Mouse (Mus musculus) liver, embryonic 11.5 days (tissue): ENCODE results near the gene Slc3a1. TPM values are rescaled to one million over a fixed set of nuclear protein-coding genes. Genes with fewer than 3 reads are reported as not detected.

Source experiments
- ATAC-seq: fragments of 200-750 bp; cut with Nextera tagmentation; replicated peaks from 2 replicates; pipeline ENCODE4 v1.8.0; 2017; ENCODE audit warnings: moderate number of reproducible peaks, mild to moderate bottlenecking, moderate TSS enrichment, moderate library complexity; ENCODE audit not compliant: low FRiP score
- DNase-seq: peaks from one replicate; pipeline ENCODE4 v3.0.0-alpha.2; 2017; ENCODE audit warnings: low spot score
- H3K27ac ChIP-seq: fragments of 300-500 bp; sonication (generic); 2 replicates; pipeline ENCODE4 v1.5.1; 2014; ENCODE audit warnings: mild to moderate bottlenecking, low read depth, low read length, control low read depth
- H3K27me3 ChIP-seq: fragments of 300-500 bp; sonication (generic); replicated peaks from 2 replicates; pipeline ENCODE4 v1.6.1; 2014; ENCODE audit warnings: low read length, mixed read lengths; ENCODE audit not compliant: control insufficient read depth, insufficient read depth
- H3K36me3 ChIP-seq: fragments of 300-500 bp; sonication (generic); 2 replicates; pipeline ENCODE4 v1.6.1; 2014; ENCODE audit warnings: mild to moderate bottlenecking, low read length, moderate library complexity, mixed read lengths; ENCODE audit not compliant: control insufficient read depth, insufficient read depth
- H3K4me1 ChIP-seq: fragments of 300-500 bp; sonication (generic); replicated peaks from 2 replicates; pipeline ENCODE4 v1.6.1; 2014; ENCODE audit warnings: low read length, mixed read lengths; ENCODE audit not compliant: control insufficient read depth, insufficient read depth
- H3K4me2 ChIP-seq: fragments of 300-500 bp; sonication (generic); 2 replicates; pipeline ENCODE4 v1.6.1; 2014; ENCODE audit warnings: mild to moderate bottlenecking, control low read depth, moderate library complexity
- H3K4me3 ChIP-seq: fragments of 300-500 bp; sonication (generic); 2 replicates; pipeline ENCODE4 v1.5.1; 2014; ENCODE audit warnings: low read depth, low read length, control low read depth
- H3K9ac ChIP-seq: fragments of 300-500 bp; sonication (generic); 2 replicates; pipeline ENCODE4 v1.6.1; 2014; ENCODE audit warnings: low read depth, low read length, control low read depth
- H3K9me3 ChIP-seq: fragments of 300-500 bp; sonication (generic); 2 replicates; pipeline ENCODE4 v1.6.1; 2016; ENCODE audit warnings: low read length, inconsistent platforms, mixed read lengths; ENCODE audit not compliant: control insufficient read depth
- WGBS: fragments of 180-500 bp; shearing (Covaris S2); extraction: QIAGEN DNeasy Blood & Tissue Kit; methylation state at CpG from one replicate; pipeline ENCODE4 v1.1.7; 2014; 5-methylcytosine and 5-hydroxymethylcytosine counted together
- polyA plus RNA-seq: library from polyadenylated mRNA; unstranded; fragments of >200 nt; fragmentation: Nextera tagmentation; extraction: Ambion mirVana; gene quantifications from 2 replicates; pipeline ENCODE4 v1.2.1, GENCODE M21; 2014

Slc3a1 gene
- polyA plus RNA-seq, 1 experiment from 2014 or later = 0.27 TPM

DNA sequence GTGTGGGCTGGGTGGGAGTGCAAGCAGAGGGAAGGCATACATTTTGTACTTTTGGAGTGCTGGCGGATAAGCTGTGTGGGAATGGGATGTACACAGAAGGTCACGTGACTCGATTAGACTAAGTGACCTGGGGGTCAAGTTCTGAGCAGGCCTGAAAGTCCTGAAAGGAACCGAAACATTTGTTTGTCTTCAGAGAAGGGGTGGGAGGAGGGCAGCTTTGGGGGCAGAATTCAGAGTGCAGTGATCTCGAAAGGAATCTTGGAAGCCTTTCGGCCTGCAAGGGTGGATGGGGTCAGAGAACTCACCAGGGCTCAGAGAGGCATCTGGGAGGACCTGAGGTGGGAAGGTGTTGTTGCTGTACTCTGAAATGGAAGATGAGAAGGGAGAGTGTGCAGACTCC lies 14.2 kb downstream of the Slc3a1 start:
- no peak for ATAC-seq
- H3K27ac ChIP-seq = no peak overlapping the region
- no peaks in the 10 kb centered on the region for H3K36me3 ChIP-seq
- H3K4me1 ChIP-seq = peaks cover 3% of the 10 kb centered on the region; the same call in 1 of the 2 replicates
- DNase-seq = no peak
- H3K4me3 ChIP-seq = no peak overlapping the region
- no peak overlapping the region for H3K4me2 ChIP-seq
- 68% methylated on average over 6 of the region's 6 CpGs for WGBS
- H3K9ac ChIP-seq = no peak overlapping the region
- no peaks in the 10 kb centered on the region for H3K9me3 ChIP-seq
- no peaks in the 10 kb centered on the region for H3K27me3 ChIP-seq

DNA sequence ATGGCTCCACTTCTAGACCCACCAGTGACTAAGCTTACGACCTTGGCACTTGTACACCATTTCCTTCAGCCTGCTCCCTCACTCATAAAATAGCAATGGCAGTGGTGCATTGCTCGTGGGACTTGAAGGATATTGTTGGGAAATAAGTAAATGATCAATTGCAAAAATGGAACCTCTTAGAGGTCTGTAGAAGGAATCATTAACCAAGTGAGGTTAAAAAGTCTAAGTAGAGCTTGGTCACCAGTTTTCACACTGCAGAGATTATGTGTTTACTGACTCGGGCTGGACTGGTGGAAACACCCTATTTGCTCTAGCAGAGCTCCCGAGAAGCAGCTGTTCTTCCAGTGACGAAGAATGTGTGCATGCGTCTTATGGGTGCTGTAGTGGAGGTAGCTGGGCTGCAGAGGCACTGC lies 15.2 kb downstream of the Slc3a1 start:
- peaks cover 3% of the 10 kb centered on the region; the same call in 1 of the 2 replicates for H3K4me1 ChIP-seq
- no peak for ATAC-seq
- 73% methylated on average over 6 of the region's 6 CpGs for WGBS

DNA sequence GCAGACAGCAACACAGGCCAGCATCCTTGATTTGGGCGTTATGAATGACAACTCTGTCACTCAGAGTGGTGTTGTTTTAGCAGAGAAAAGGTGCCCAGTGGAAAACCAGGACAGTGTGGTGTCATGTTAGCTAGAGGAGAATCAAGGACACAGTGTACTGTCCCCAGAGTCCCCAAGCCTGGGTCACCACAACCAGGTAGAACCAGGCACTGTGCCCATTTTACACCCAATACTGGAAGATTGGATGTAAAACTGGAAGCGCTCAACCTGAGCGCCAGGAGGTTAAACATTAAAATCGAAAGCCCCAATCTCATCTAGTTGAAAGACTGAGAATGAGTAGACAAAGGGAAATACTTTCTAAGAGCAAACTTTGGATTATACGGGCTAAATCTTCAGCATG lies 16.3 kb downstream of the Slc3a1 start:
- DNase-seq = no peak
- H3K4me1 ChIP-seq = peaks cover 3% of the 10 kb centered on the region; the same call in 1 of the 2 replicates
- H3K4me3 ChIP-seq = no peak overlapping the region
- H3K36me3 ChIP-seq = no peaks in the 10 kb centered on the region
- H3K9me3 ChIP-seq = no peaks in the 10 kb centered on the region
- 86% methylated on average over 5 of the region's 5 CpGs for WGBS
- no peak for ATAC-seq
- no peak overlapping the region for H3K4me2 ChIP-seq
- H3K9ac ChIP-seq = no peak overlapping the region
- H3K27me3 ChIP-seq = no peaks in the 10 kb centered on the region
- H3K27ac ChIP-seq = no peak overlapping the region

More for the DNA sequence above, 15.2 kb downstream of the Slc3a1 start:
- Histone ChIP-seq H3K9me3 (no peaks in the 10 kb centered on the region), H3K9ac (no peak overlapping the region), H3K36me3 (no peaks in the 10 kb centered on the region), H3K4me2 (no peak overlapping the region), H3K27ac (no peak overlapping the region), H3K27me3 (no peaks in the 10 kb centered on the region), H3K4me3 (no peak overlapping the region)
- DNase-seq = no peak

DNA sequence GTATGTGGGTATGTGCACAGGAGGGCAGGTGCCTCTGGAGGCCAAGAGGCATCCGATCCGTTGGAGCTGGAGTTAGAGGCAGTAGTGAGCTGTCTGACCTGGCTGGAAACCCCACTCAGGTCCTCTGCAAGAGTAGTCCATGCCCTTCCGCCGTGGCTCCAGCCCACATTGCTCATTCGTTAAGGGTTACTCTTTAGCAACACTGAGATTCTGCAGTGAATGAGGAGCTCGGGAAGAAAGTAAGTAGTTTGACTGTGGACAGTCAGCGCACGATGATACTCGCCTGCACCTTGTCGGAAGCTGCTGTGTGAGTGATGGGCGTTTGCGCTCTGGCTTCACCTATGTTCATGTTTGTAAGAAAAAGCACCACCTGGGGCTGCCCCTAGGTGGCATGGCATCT lies 17.0 kb downstream of the Slc3a1 start:
- ATAC-seq (no peak), DNase-seq (no peak)
- Histone ChIP-seq H3K4me3 (no peak overlapping the region), H3K4me1 (peaks cover 3% of the 10 kb centered on the region; the same call in 1 of the 2 replicates), H3K9ac (no peak overlapping the region), H3K27me3 (no peaks in the 10 kb centered on the region), H3K4me2 (no peak overlapping the region), H3K36me3 (no peaks in the 10 kb centered on the region), H3K9me3 (no peaks in the 10 kb centered on the region), H3K27ac (no peak overlapping the region)
- 83% methylated on average over 12 of the region's 12 CpGs for WGBS

DNA sequence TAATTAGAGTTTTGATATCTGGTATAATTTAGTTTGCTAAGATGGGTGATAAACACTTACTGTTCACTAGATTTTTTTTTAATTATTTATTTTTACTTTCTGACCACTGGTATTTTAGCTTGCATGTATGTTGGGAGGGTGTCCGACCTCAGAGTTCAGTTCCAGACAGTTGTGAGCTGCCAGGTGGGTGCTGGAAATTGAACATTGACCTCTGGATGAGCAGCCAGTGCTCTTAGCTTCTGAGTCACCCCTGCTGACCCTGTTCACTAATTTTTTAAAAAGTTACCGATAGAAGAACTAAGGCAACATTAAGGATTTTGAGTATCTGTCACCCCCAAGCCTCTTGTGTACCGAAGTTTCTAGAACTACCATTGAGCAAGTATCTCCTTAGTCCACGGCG lies 20.2 kb downstream of the Slc3a1 start:
- Histone ChIP-seq H3K4me3 (no peak overlapping the region), H3K9ac (no peak overlapping the region), H3K27me3 (no peaks in the 10 kb centered on the region), H3K27ac (no peak overlapping the region), H3K36me3 (no peaks in the 10 kb centered on the region), H3K4me1 (no peaks in the 10 kb centered on the region), H3K9me3 (no peaks in the 10 kb centered on the region), H3K4me2 (no peak overlapping the region)
- ATAC-seq (no peak), DNase-seq (no peak)
- 81% methylated on average over 5 of the region's 5 CpGs for WGBS

DNA sequence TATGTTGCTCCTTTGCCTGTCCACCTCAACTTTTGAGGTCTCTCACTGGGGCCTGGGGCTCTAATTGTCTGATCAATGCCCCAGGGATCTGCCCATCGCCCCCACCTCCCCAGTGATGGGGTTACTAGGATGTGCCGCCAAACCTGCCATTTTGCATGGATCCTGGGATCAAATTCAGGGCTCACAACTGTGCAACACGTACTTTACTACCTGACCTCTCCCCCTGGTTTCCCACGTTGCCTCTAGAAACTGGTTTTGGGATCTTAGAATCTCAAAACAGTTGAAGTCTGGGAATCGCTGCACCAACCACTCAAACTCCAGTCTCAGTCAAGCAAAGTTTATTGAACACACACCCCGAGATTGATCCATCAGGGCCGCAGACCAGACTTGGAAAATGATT lies 30.1 kb downstream of the Slc3a1 start:
- no peaks in the 10 kb centered on the region for H3K27me3 ChIP-seq
- no peak overlapping the region for H3K9ac ChIP-seq
- no peak overlapping the region for H3K4me2 ChIP-seq
- no peak overlapping the region for H3K27ac ChIP-seq
- 82% methylated on average over 7 of the region's 7 CpGs for WGBS
- no peak overlapping the region for H3K4me3 ChIP-seq
- ATAC-seq (no peak), DNase-seq (no peak)
- no peaks in the 10 kb centered on the region for H3K9me3 ChIP-seq
- no peaks in the 10 kb centered on the region for H3K4me1 ChIP-seq
- H3K36me3 ChIP-seq = no peaks in the 10 kb centered on the region

DNA sequence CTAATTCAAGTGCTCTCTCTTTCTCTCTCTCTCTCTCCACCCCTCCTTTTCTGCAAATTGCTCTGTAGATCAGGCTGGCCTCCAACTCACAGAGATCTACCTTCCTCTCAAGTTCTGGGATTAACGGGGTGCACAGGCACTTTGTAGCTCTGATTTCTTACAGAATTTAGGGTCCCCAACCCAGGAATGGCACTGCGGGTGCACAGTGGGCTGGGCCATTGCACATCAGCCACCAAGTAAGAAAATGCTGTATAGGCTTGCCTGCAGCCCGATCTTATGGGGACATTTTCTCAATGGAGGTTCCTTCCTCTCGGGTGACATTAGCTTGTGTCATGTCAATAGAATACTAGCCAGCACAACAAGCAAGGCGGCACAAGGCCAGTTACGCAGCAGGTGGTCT lies 31.0 kb downstream of the Slc3a1 start:
- ATAC-seq = no peak
- WGBS = 91% methylated on average over 6 of the region's 6 CpGs

DNA sequence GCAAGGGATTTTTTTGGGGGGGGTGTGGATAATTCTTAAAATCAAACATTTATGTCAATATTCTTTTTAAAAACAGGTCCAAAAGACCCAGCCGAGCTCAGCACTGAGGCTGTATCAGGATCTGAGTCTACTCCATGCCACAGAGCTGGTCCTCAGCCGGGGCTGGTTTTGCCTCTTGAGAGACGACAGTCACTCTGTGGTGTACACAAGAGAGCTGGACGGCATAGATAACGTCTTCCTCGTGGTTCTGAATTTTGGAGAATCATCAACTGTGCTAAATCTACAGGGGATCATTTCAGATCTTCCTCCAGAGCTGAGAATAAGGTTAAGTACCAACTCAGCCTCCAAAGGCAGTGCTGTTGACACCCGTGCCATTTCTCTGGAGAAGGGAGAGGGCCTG lies 35.4 kb downstream of the Slc3a1 start:
- Histone ChIP-seq H3K4me2 (no peak overlapping the region), H3K9me3 (no peaks in the 10 kb centered on the region), H3K9ac (no peak overlapping the region), H3K36me3 (peaks cover 12% of the 10 kb centered on the region), H3K4me1 (no peaks in the 10 kb centered on the region), H3K4me3 (no peak overlapping the region), H3K27ac (no peak overlapping the region), H3K27me3 (no peaks in the 10 kb centered on the region)
- ATAC-seq (no peak; the same call in 1 of the 2 replicates), DNase-seq (no peak)
- 62% methylated on average over 7 of the region's 7 CpGs for WGBS

More for the DNA sequence above, 31.0 kb downstream of the Slc3a1 start:
- no peaks in the 10 kb centered on the region for H3K27me3 ChIP-seq
- DNase-seq = no peak
- no peaks in the 10 kb centered on the region for H3K4me1 ChIP-seq
- H3K9ac ChIP-seq = no peak overlapping the region
- no peaks in the 10 kb centered on the region for H3K36me3 ChIP-seq
- H3K27ac ChIP-seq = no peak overlapping the region
- H3K9me3 ChIP-seq = no peaks in the 10 kb centered on the region
- H3K4me2 ChIP-seq = no peak overlapping the region
- no peak overlapping the region for H3K4me3 ChIP-seq

DNA sequence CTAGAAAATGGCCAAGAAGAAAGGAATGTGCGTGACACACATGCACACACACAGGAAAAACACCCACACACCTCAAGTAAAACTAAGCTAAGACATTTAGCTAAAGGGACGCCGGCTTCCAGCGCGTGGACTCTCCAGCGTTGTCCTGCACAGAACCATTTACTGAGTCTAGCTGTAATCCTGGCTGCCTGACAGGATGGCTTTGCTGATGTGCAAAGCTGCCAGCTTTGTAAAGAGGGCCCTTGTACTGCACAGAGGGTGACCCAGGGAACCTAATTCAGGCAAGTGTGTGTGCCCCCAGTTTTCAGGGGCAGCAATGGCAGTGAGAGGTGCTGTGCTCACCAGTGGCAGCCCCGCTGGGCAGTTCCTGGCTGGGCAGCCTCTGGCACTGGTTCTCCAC lies 39.2 kb downstream of the Slc3a1 start:
- peaks cover 16% of the 10 kb centered on the region for H3K36me3 ChIP-seq
- 91% methylated on average over 7 of the region's 7 CpGs for WGBS
- no peak overlapping the region for H3K27ac ChIP-seq
- no peak overlapping the region for H3K4me2 ChIP-seq
- no peak overlapping the region for H3K9ac ChIP-seq
- H3K4me3 ChIP-seq = no peak overlapping the region
- no peaks in the 10 kb centered on the region for H3K9me3 ChIP-seq
- H3K27me3 ChIP-seq = no peaks in the 10 kb centered on the region
- ATAC-seq (no peak), DNase-seq (no peak)
- H3K4me1 ChIP-seq = no peaks in the 10 kb centered on the region
